Mouse (Mus musculus) gastrocnemius, adult 2 months (tissue): ENCODE results near the gene Msh4. TPM values are rescaled to one million over a fixed set of nuclear protein-coding genes. Genes with fewer than 3 reads are reported as not detected.

ENCODE experiments used
- DNase-seq: peaks from one replicate; pipeline ENCODE4 v3.0.0; 2022
- H3K27ac ChIP-seq: fragments of 200-600 bp; 2 replicates; pipeline ENCODE4 v1.8.1; 2022; ENCODE audit warnings: mild to moderate bottlenecking
- H3K4me3 ChIP-seq: fragments of 200-600 bp; 2 replicates; pipeline ENCODE4 v1.8.1; 2022; ENCODE audit warnings: mild to moderate bottlenecking, moderate library complexity
- CTCF ChIP-seq: fragments of 200-600 bp; IDR thresholded peaks from 2 replicates; pipeline ENCODE4 v1.8.1; 2022; ENCODE audit warnings: antibody characterized with exemption, mild to moderate bottlenecking, moderate library complexity
- intact Hi-C: fragments of 180-260 bp; cut with DNase I; formaldehyde crosslinking; loops from one replicate; pipeline ENCODE4 v1.15.1; 2025
- long read RNA-seq, 2 experiments: library from polyadenylated mRNA; stranded (forward); transcript quantifications; one replicate each; pipeline ENCODE4 v2.0.0; 2021
- total RNA-seq, 2 experiments: library from RNA; stranded (reverse); gene quantifications; 2 replicates each; pipeline ENCODE4 v1.2.3; 2021

The Msh4 gene
- under 1 TPM in 1 of 2 experiments, not detected in 1; 0.10 TPM for total RNA-seq
- long read RNA-seq, experiment 1, result 0 reads
- long read RNA-seq, experiment 2, result 0 reads

GRCm38 (mm10) chr3:153906136-153906871 is at the start of gene Msh4:
Gene Msh4, minus strand, starts transcription at chr3:153906138.
- intact Hi-C loops, result loop anchor here (5.0 kb wide), 1 partner anchor 56 kb away; no protein-coding TSS in a partner anchor
- Histone ChIP-seq H3K27ac (no peak within 1 kb of the TSS), H3K4me3 (no peak within 1 kb of the TSS)
- DNase-seq, result no peak
- TF ChIP-seq CTCF, result no peak

GRCm38 (mm10) chr3:153948176-153948575 is 42.2 kb upstream of the Msh4 start:
- Histone ChIP-seq H3K4me3 (no peak overlapping the region), H3K27ac (peak overlapping the region; percentile 29; the same call in 1 of the 2 replicates)
- DNase-seq, result no peak
- intact Hi-C loops, result no loop called here
- no peak for TF ChIP-seq CTCF

- no peak overlapping the region for H3K27ac ChIP-seq
- intact Hi-C loops, result no loop called here
- no peak for DNase-seq
- TF ChIP-seq CTCF, result no peak
- no peak overlapping the region for H3K4me3 ChIP-seq
Observed at GRCm38 (mm10) chr3:153947271-153947670, 41.3 kb upstream of the Msh4 start.

GRCm38 (mm10) chr3:153944335-153944990 is 38.5 kb upstream of the Msh4 start, which contains the start of gene Acadm:
Gene Acadm, minus strand, starts transcription at chr3:153944632.
- peak; percentile 99 for DNase-seq
- TF ChIP-seq CTCF, result no peak
- peak within 1 kb of the TSS; percentile 98 for H3K4me3 ChIP-seq
- H3K27ac ChIP-seq, result peak within 1 kb of the TSS; percentile 96
- intact Hi-C loops, result loop anchor here (1.0 kb wide), 1 partner anchor 32 kb away; no protein-coding TSS in a partner anchor

- Histone ChIP-seq H3K4me3 (peak overlapping the region; percentile 98), H3K27ac (peak overlapping the region; percentile 96)
- no peak for TF ChIP-seq CTCF
- DNase-seq, result no peak
- intact Hi-C loops, result loop anchor here (1.0 kb wide), 1 partner anchor 32 kb away; no protein-coding TSS in a partner anchor
Observed at GRCm38 (mm10) chr3:153943901-153944334, 38.0 kb upstream of the Msh4 start.

GRCm38 (mm10) chr3:153943003-153943640 is 37.2 kb upstream of the Msh4 start:
- intact Hi-C loops, result no loop called here
- DNase-seq, result no peak
- no peak for TF ChIP-seq CTCF
- H3K27ac ChIP-seq, result peak overlapping the region; percentile 96
- peak overlapping the region; percentile 98 for H3K4me3 ChIP-seq

GRCm38 (mm10) chr3:153941613-153942012 is 35.7 kb upstream of the Msh4 start:
- H3K27ac ChIP-seq, result peak overlapping the region; percentile 96
- TF ChIP-seq CTCF, result no peak
- intact Hi-C loops, result no loop called here
- DNase-seq, result peak; percentile 42
- peak overlapping the region; percentile 46 for H3K4me3 ChIP-seq

- Histone ChIP-seq H3K27ac (no peak overlapping the region), H3K4me3 (no peak overlapping the region)
- no peak for DNase-seq
- TF ChIP-seq CTCF, result no peak
- intact Hi-C loops, result no loop called here
Observed at GRCm38 (mm10) chr3:153940486-153940885, 34.5 kb upstream of the Msh4 start.

GRCm38 (mm10) chr3:153940021-153940420 is 34.1 kb upstream of the Msh4 start:
- Histone ChIP-seq H3K27ac (no peak overlapping the region; the same call in 1 of the 2 replicates), H3K4me3 (no peak overlapping the region)
- TF ChIP-seq CTCF, result no peak
- DNase-seq, result no peak
- intact Hi-C loops, result no loop called here

- intact Hi-C loops, result no loop called here
- Histone ChIP-seq H3K4me3 (no peak overlapping the region), H3K27ac (peak overlapping the region; percentile 84; the same call in 1 of the 2 replicates)
- DNase-seq, result no peak
- no peak for TF ChIP-seq CTCF
Observed at GRCm38 (mm10) chr3:153937116-153937810, 31.3 kb upstream of the Msh4 start.

- DNase-seq, result no peak
- intact Hi-C loops, result no loop called here
- H3K4me3 ChIP-seq, result peak overlapping the region; percentile 31; the same call in 1 of the 2 replicates
- H3K27ac ChIP-seq, result peak overlapping the region; percentile 84
- TF ChIP-seq CTCF, result no peak
Observed at GRCm38 (mm10) chr3:153935878-153936277, 29.9 kb upstream of the Msh4 start.

GRCm38 (mm10) chr3:153932461-153932860 is 26.5 kb upstream of the Msh4 start:
- TF ChIP-seq CTCF, result no peak
- intact Hi-C loops, result no loop called here
- H3K4me3 ChIP-seq, result no peak overlapping the region
- DNase-seq, result no peak
- no peak overlapping the region for H3K27ac ChIP-seq
